Mouse (Mus musculus) hindbrain, embryonic 11.5 days (tissue): ENCODE measurements at regions not wholly inside any gene's neighbourhood (a gene's known extent, or its start where the extent isn't known, plus 50 kb on each side); places are given as distances from the start of the nearest gene placed in this dataset.

Experiments used
- ATAC-seq: fragments of 200-750 bp; cut with Nextera tagmentation; 2 replicates; pipeline ENCODE4 v1.8.0; 2017; ENCODE audit warnings: mild to moderate bottlenecking, moderate TSS enrichment, moderate library complexity; ENCODE audit not compliant: low FRiP score
- DNase-seq: peaks from one replicate; pipeline ENCODE4 v3.0.0-alpha.2; 2015; ENCODE audit warnings: low spot score
- H3K27ac ChIP-seq: fragments of 300-500 bp; sonication (generic); 2 replicates; pipeline ENCODE4 v1.5.1; 2014; ENCODE audit warnings: mild to moderate bottlenecking, low read depth, low read length
- H3K27me3 ChIP-seq: fragments of 300-500 bp; sonication (generic); 2 replicates; pipeline ENCODE4 v1.6.1; 2014; ENCODE audit warnings: mild to moderate bottlenecking, low read length, moderate library complexity, mixed read lengths; ENCODE audit not compliant: control insufficient read depth, insufficient read depth
- H3K36me3 ChIP-seq: fragments of 300-500 bp; sonication (generic); 2 replicates; pipeline ENCODE4 v1.6.1; 2014; ENCODE audit warnings: mild to moderate bottlenecking, low read length, moderate library complexity, mixed read lengths; ENCODE audit not compliant: control insufficient read depth, insufficient read depth
- H3K4me1 ChIP-seq: fragments of 300-500 bp; sonication (generic); replicated peaks from 2 replicates; pipeline ENCODE4 v1.6.1; 2014; ENCODE audit warnings: low read length, mixed read lengths; ENCODE audit not compliant: control insufficient read depth, insufficient read depth
- H3K4me2 ChIP-seq: fragments of 300-500 bp; sonication (generic); replicated peaks from 2 replicates; pipeline ENCODE4 v1.6.1; 2014; ENCODE audit warnings: mild to moderate bottlenecking, low read depth, low read length
- H3K4me3 ChIP-seq: fragments of 300-500 bp; sonication (generic); 2 replicates; pipeline ENCODE4 v1.5.1; 2014; ENCODE audit warnings: low read depth, low read length
- H3K9ac ChIP-seq: fragments of 300-500 bp; sonication (generic); 2 replicates; pipeline ENCODE4 v1.6.1; 2014; ENCODE audit warnings: low read depth, low read length
- H3K9me3 ChIP-seq: fragments of 300-500 bp; sonication (generic); 2 replicates; pipeline ENCODE4 v1.6.1; 2016; ENCODE audit warnings: low read length; ENCODE audit not compliant: control insufficient read depth
- WGBS: fragments of 180-500 bp; shearing (Covaris S2); extraction: QIAGEN DNeasy Blood & Tissue Kit; methylation state at CpG from one replicate; pipeline ENCODE4 v1.1.7; 2014; 5-methylcytosine and 5-hydroxymethylcytosine counted together

DNA sequence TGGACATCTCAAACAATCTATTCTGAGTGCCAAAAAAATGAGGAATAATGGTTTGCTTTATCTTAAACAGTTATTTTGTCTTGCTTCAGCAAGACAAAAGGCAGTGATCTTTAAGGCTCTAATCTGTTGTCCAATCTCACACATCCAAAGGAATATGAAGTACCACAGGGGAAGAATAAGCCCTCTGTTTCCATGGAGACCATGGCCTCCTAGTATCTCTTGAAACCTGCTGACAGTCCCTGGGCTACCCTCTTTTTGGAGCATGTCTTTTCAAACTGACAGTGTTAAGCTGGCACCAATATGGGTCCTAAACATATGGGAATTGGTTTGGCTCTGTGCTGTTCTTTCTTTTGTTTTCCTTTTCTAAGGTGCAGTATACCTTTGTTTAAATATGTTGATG is 311.8 kb downstream of the Klf6 start:
- no peaks in the 10 kb centered on the region for H3K9me3 ChIP-seq
- no peaks in the 10 kb centered on the region for H3K4me1 ChIP-seq
- no peak for ATAC-seq
- no peak overlapping the region for H3K27ac ChIP-seq
- H3K9ac ChIP-seq, result no peak overlapping the region
- DNase-seq, result no peak
- H3K4me3 ChIP-seq, result no peak overlapping the region
- H3K36me3 ChIP-seq, result no peaks in the 10 kb centered on the region
- H3K4me2 ChIP-seq, result no peak overlapping the region
- no peaks in the 10 kb centered on the region for H3K27me3 ChIP-seq

DNA sequence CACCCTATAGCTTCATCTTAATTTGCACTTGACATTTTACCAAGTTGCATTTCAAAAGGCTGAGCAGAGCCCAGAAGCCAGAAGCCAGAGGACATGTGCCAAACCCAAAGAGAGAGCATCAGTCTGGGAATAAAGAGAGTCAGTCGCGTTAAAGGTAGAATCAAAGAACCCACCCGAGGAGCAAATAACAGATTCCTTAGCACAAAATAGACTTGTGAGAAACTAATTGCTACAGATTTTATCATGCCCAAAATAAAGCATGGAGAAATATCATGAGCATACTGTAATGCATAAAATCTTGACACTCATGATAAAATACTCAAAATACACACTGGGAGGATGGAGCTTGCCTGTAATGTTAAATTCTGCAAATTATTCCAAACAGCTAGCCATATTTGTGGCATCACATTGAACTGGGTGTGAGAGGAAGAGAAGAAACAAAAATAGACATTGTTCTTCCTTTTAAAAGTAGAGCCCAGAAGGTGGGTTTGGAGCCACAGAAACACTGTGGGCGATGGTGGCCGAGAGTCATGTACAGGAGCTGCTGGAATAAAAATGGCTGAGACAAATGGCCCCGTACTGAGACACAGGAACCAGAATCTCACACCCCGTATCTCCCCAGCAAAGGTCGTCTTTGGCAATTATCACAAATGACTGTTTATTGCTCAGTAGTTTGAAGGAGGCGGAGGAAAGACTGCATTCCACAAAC is 317.2 kb downstream of the Klf6 start:
- H3K4me3 ChIP-seq, result no peak overlapping the region
- no peak for DNase-seq
- no peak overlapping the region for H3K27ac ChIP-seq
- H3K9me3 ChIP-seq, result no peaks in the 10 kb centered on the region
- no peaks in the 10 kb centered on the region for H3K27me3 ChIP-seq
- 74% methylated on average over 9 of the region's 9 CpGs for WGBS
- no peak overlapping the region for H3K4me2 ChIP-seq
- H3K4me1 ChIP-seq, result no peaks in the 10 kb centered on the region
- ATAC-seq, result no peak
- H3K9ac ChIP-seq, result no peak overlapping the region
- H3K36me3 ChIP-seq, result no peaks in the 10 kb centered on the region

DNA sequence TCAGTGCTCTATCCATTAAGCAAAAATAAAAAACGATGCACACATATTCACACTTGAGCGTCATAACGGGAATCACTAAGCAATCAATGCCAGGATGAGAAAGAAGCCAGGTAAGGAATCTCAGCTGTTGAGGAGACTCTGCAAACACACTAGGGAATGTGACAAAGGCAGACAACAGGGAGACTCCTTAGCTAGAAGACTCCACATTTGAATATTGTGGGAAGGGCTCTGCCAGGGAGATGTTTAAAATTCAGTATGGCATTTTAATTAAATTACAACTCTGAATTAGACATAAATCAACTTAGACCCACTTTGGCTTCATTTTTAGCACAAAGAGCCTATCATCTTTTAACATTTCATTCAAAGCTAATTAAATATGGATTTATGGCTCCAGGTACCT is 327.9 kb downstream of the Klf6 start:
- no peaks in the 10 kb centered on the region for H3K9me3 ChIP-seq
- no peak for ATAC-seq
- no peaks in the 10 kb centered on the region for H3K27me3 ChIP-seq
- no peaks in the 10 kb centered on the region for H3K36me3 ChIP-seq
- DNase-seq, result no peak
- H3K4me1 ChIP-seq, result no peaks in the 10 kb centered on the region
- H3K27ac ChIP-seq, result no peak overlapping the region
- no peak overlapping the region for H3K4me2 ChIP-seq
- WGBS, result 84% methylated on average over 3 of the region's 3 CpGs
- H3K4me3 ChIP-seq, result no peak overlapping the region
- no peak overlapping the region for H3K9ac ChIP-seq

DNA sequence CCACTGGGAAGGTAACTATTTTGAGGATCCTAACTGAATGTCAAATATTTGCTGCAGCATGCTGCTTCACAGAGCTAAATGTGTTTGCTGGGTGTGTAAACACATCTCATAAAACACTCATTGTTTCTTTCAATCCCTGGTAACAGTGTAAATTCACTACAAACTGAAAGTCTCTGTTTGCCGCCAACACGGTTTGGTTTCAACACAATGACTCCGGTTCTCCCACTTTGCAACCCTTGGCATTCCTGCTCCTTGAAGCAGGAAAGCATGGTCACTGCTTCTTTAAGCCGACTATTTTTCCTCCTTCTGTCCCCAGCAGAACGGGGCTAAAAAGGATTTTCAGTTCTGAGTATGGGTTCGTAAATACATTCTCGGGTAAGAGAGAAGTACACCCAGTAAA is 328.3 kb downstream of the Klf6 start:
- Histone ChIP-seq H3K4me2 (no peak overlapping the region), H3K4me3 (no peak overlapping the region), H3K9me3 (no peaks in the 10 kb centered on the region), H3K4me1 (no peaks in the 10 kb centered on the region), H3K27me3 (no peaks in the 10 kb centered on the region), H3K27ac (no peak overlapping the region), H3K9ac (no peak overlapping the region), H3K36me3 (no peaks in the 10 kb centered on the region)
- 62% methylated on average over 7 of the region's 7 CpGs for WGBS
- DNase-seq, result no peak
- ATAC-seq, result no peak

DNA sequence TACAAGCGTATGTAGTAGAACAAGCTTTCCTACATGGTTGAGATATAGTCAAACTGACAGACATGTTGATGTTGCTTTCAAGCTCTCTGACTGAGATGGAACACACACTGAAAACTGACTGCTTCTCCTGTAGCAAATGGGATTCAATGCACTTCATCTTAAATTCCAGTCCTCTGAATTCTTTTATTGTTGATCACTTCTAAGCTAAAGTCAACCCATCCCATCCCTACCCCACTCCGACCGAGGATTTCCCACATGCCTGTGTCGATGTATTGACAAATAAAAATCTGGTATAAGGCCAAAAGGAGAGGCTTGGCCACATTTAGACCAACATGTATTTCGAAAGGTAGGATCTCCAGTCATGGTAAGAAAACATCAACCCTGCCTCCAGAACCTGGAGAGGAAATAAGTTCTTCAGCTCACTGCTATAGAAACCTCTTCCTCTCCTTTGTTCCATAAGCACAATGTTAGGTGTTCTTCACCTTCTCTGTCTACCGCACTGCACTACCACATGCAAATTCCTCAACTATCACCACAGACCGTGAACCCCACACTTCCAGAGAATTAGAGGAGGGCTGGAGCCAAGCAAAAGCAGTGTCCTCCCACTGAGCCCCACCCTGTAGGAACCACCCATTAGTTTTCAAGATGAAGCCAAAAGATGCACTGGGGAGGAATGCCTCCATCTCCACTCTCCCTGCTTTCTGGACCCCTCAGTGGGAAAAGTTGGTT is 330.1 kb downstream of the Klf6 start:
- H3K9ac ChIP-seq, result no peak overlapping the region
- H3K36me3 ChIP-seq, result no peaks in the 10 kb centered on the region
- H3K27ac ChIP-seq, result no peak overlapping the region
- DNase-seq (no peak), ATAC-seq (no peak)
- no peaks in the 10 kb centered on the region for H3K9me3 ChIP-seq
- H3K4me1 ChIP-seq, result no peaks in the 10 kb centered on the region
- H3K4me3 ChIP-seq, result no peak overlapping the region
- no peak overlapping the region for H3K4me2 ChIP-seq
- WGBS, result 88% methylated on average over 7 of the region's 7 CpGs
- no peaks in the 10 kb centered on the region for H3K27me3 ChIP-seq

DNA sequence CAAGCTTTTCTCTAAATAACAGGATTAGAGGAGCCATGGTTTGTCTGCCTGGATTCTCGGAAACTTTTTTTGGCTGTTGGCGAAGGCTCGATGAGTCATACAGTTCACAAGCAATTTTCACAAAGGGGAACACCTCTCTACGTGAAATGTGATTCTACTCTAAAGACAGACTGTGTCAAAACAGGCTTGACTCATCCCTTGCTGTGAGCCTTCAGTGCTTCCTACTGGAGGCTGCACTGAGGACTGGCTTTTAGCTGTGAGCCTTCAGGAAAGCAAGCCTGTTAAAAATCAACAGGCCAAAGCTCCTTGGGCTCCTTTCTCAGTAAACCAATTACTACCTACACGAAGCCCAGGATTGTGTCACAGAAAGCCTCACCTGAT is 330.6 kb downstream of the Klf6 start:
- no peak overlapping the region for H3K9ac ChIP-seq
- no peaks in the 10 kb centered on the region for H3K4me1 ChIP-seq
- no peaks in the 10 kb centered on the region for H3K36me3 ChIP-seq
- no peak overlapping the region for H3K4me2 ChIP-seq
- DNase-seq (no peak), ATAC-seq (no peak)
- no peaks in the 10 kb centered on the region for H3K27me3 ChIP-seq
- no peak overlapping the region for H3K4me3 ChIP-seq
- 60% methylated on average over 5 of the region's 5 CpGs for WGBS
- no peaks in the 10 kb centered on the region for H3K9me3 ChIP-seq
- no peak overlapping the region for H3K27ac ChIP-seq

DNA sequence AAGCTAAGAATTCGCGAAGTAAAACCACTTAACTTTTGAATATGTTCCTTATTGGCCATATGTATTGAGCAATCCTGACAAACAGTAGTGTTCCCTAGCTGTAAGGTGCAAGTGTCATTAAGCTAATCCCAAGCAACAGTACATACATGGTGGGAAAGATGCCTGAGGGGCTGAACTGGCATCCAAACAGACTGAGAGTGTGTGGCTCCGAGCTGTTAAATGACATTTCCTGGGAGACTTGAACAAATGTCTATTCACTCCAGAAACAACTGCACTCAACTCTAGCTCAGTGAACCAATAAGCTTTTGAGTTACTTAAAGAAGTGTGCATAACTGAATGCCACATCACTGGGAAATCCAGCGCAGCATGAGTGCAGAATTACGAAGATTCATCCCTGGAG is 335.4 kb downstream of the Klf6 start:
- no peak overlapping the region for H3K4me3 ChIP-seq
- 78% methylated on average over 5 of the region's 5 CpGs for WGBS
- no peaks in the 10 kb centered on the region for H3K9me3 ChIP-seq
- no peak overlapping the region for H3K9ac ChIP-seq
- H3K36me3 ChIP-seq, result no peaks in the 10 kb centered on the region
- no peak overlapping the region for H3K4me2 ChIP-seq
- no peak for ATAC-seq
- H3K27me3 ChIP-seq, result no peaks in the 10 kb centered on the region
- DNase-seq, result no peak
- H3K4me1 ChIP-seq, result no peaks in the 10 kb centered on the region
- no peak overlapping the region for H3K27ac ChIP-seq

DNA sequence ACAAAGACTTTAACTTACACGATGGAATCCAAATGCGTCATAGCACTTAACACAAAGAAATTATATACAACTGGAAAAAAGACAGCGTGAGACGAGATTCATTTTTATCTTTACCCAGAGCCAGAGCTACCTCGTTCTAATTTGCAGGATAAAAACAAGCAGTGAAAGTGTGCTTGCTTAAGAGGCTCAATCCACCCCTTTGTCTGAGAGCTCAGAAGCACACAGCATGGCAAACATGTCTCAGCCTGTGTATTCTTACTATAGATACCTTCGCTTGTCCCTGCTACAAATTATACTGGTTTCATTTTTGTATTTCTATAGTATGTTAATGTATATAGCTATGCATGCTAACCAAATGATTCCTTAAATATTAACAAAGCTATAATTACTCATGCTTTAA is 337.8 kb downstream of the Klf6 start:
- H3K4me2 ChIP-seq, result no peak overlapping the region

DNA sequence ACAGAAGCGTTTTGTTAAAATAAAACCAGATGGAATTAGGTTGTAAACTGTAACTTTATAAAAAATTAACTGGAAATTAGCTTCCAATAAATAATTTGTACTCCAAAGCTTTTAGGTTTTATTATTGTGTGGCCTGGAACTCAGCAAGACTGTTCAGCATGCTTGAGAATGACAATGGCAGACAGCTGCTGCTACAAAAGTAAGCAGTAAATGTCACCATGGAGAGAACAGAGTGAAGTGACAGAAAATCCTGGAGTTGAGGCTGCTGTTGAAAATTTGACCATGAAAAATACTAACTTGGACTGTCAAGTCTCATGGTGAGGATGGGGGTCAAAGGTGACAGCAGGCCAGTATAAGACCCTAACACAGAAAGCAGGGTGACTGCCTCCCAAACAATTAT is 340.2 kb downstream of the Klf6 start:
- H3K4me1 ChIP-seq, result no peaks in the 10 kb centered on the region
- no peak for DNase-seq
- no peak overlapping the region for H3K4me2 ChIP-seq

More for the DNA sequence above, 337.8 kb downstream of the Klf6 start:
- no peak for ATAC-seq
- H3K27me3 ChIP-seq, result no peaks in the 10 kb centered on the region
- 91% methylated on average over 6 of the region's 6 CpGs for WGBS
- no peak for DNase-seq
- H3K4me1 ChIP-seq, result no peaks in the 10 kb centered on the region
- H3K4me3 ChIP-seq, result no peak overlapping the region
- H3K9ac ChIP-seq, result no peak overlapping the region
- H3K36me3 ChIP-seq, result no peaks in the 10 kb centered on the region
- no peak overlapping the region for H3K27ac ChIP-seq
- no peaks in the 10 kb centered on the region for H3K9me3 ChIP-seq

More for the DNA sequence above, 340.2 kb downstream of the Klf6 start:
- Histone ChIP-seq H3K9me3 (no peaks in the 10 kb centered on the region), H3K27me3 (no peaks in the 10 kb centered on the region), H3K27ac (no peak overlapping the region), H3K9ac (no peak overlapping the region), H3K36me3 (no peaks in the 10 kb centered on the region), H3K4me3 (no peak overlapping the region)
- no peak for ATAC-seq
- 88% methylated on average over 1 of the region's 1 CpGs for WGBS
